Comparison of ENCODE assay signal across 9 mouse cellular contexts in the genomic region with DNA sequence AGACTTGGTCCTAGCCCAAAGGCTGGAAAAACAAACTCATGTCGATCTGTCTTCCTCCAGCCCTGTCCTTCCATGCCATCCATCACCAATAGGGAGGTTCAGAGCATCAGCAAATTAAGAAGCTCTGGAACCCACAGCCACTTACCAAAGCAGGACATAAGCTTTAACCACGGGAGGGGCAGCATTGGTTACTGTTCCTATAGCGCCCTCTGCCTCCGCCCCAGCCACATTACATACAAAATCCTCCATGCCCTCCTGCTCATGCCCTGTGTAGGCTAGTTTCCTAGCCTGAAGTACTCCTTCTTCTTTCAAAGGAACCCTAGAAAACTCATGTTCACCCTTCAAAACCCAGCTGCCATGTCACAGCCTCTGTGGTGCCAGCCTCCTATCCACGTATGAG.
A peak's percentile ranks its signal among the peaks of the same experiment; 100 is the strongest.
DNase-seq lines count a peak whose midpoint lies in the region; ATAC-seq and TF ChIP-seq lines count a peak whose summit lies in the region.
"Had no signal": no experiment of that assay in that cellular context is flagged by ENCODE, and none has a peak within 500 bp of the region (broad histone marks: within the 10 kb centered on the region; RNA-seq: fewer than 3 reads in every experiment).

No protein-coding gene starts in this region.

- ATAC-seq in frontal cortex, adult (ENCODE audit: low TSS enrichment), result peak; percentile 74
- ATAC-seq in limb, embryonic 11.5 days (ENCODE audit: insufficient number of reproducible peaks, low FRiP score, low TSS enrichment, low read depth), result no peak
- ATAC-seq in neutrophil, adult 5-6 weeks (ENCODE audit: extremely low read depth, insufficient number of reproducible peaks, low FRiP score, poor library complexity, severe bottlenecking), result peak; percentile 90

- H3K27ac ChIP-seq in testis, adult 2 months (ENCODE audit: control insufficient read depth, insufficient read depth, low read depth, low read length), result no peak overlapping the region
- H3K27ac ChIP-seq in limb, embryonic 11.5 days (replicated peaks; ENCODE audit: low read depth, low read length), result no peak overlapping the region

- no peaks in the 10 kb centered on the region for H3K9me3 ChIP-seq in limb, embryonic 11.5 days (ENCODE audit: control insufficient read depth, low read length)

- H3K4me3 ChIP-seq in testis, adult 2 months (ENCODE audit: control insufficient read depth, low read depth, low read length), result no peak overlapping the region
- H3K4me3 ChIP-seq in limb, embryonic 11.5 days (ENCODE audit: low read depth, low read length), result no peak overlapping the region
- H3K4me3 ChIP-seq: erythroblast, embryonic 14.5 days had no signal

- no peaks in the 10 kb centered on the region for H3K4me1 ChIP-seq in testis, adult 2 months (ENCODE audit: control insufficient read depth, insufficient read depth, low read length)
- H3K4me1 ChIP-seq in limb, embryonic 11.5 days (ENCODE audit: control insufficient read depth, insufficient read depth, low read length), result no peaks in the 10 kb centered on the region

- DNase-seq in testis, postnatal 14 days (ENCODE audit: low spot score), result no peak
- DNase-seq in brain, embryonic 14.5 days (ENCODE audit: low read depth), result peak; percentile 49
- peak; percentile 36 to 68 for DNase-seq in kidney, adult 8-10 months
- peak; percentile 58 for DNase-seq in limb, embryonic 11.5 days (ENCODE audit: low spot score)
- peak; percentile 62 for DNase-seq in thymus, postnatal 25 days

- peak; percentile 61; the same call in 1 of the 2 replicates for TF ChIP-seq CTCF in testis, adult 2 months (IDR thresholded peaks at IDR 0.05; ENCODE audit: control insufficient read depth, insufficient read depth, insufficient replicate concordance, low read depth, low read length)
- TF ChIP-seq CTCF in brain, embryonic 14.5 days (IDR thresholded peaks at IDR 0.05; ENCODE audit: borderline replicate concordance, extremely low read depth, insufficient read depth, insufficient read length), result peak; percentile 59

- H3K9ac ChIP-seq in limb, embryonic 11.5 days (ENCODE audit: low read length), result no peak overlapping the region

- H3K36me3 ChIP-seq in testis, adult 2 months (ENCODE audit: control insufficient read depth, insufficient read depth, low read length), result no peaks in the 10 kb centered on the region
- H3K36me3 ChIP-seq in limb, embryonic 11.5 days (ENCODE audit: control insufficient read depth, insufficient read depth, low read length), result no peaks in the 10 kb centered on the region

- H3K4me2 ChIP-seq in limb, embryonic 11.5 days (ENCODE audit: low read depth, severe bottlenecking), result no peak overlapping the region

- H3K27me3 ChIP-seq in testis, adult 2 months (ENCODE audit: control insufficient read depth, insufficient read depth, low read length), result no peaks in the 10 kb centered on the region
- no peaks in the 10 kb centered on the region for H3K27me3 ChIP-seq in limb, embryonic 11.5 days (ENCODE audit: control insufficient read depth, insufficient read depth, low read length)

- WGBS in limb, embryonic 11.5 days, result 28% methylated on average over 5 of the region's 5 CpGs

- no peak for TF ChIP-seq POLR2A in testis, adult 2 months (IDR thresholded peaks at IDR 0.05; ENCODE audit: control insufficient read depth, low read depth, low read length)
- no peak for TF ChIP-seq POLR2A in brain, embryonic 14.5 days (IDR thresholded peaks at IDR 0.05; ENCODE audit: borderline replicate concordance, extremely low read depth, insufficient read depth, insufficient read length, poor library complexity, severe bottlenecking)
